Mouse (Mus musculus): ENCODE measurements around the gene Cnfn.

The Cnfn gene

DNA sequence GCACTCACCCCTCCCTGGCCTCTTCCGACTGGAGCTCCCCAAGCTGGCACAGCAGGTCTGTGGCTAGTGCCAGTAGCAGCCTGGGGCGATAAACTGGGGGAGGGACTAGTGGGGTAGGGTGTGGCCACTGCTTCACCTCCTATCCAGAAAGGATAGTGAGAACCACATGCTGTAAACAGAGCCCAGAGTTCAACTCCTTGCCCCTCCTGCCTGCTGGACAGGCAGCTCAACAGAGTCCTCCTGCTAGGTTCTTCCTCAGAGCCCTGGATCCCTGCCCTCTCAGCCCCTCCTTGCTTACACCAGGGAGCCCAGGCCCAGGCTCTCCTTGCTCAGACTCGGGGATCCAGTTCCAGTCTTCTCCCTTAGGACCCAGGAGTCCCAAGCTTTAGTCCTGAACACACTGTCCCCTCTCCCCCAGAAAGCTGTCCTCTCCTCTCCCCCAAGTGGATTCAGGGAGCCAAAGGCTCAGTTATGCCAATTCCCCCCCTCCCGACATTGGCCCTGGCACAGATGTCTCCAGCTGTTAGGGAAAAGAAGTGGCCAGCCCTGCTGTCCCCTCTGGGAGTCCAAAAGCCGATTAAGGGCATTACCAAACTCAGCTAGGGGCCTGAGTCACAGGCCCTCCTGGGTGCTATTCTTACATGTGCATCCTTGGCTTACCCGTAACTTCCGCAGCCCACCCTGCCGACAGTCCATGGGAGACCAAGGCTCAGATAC, 20.7 kb upstream of the Cnfn start:
- peak; percentile 64 for DNase-seq (ENCODE audit: low spot score)

DNA sequence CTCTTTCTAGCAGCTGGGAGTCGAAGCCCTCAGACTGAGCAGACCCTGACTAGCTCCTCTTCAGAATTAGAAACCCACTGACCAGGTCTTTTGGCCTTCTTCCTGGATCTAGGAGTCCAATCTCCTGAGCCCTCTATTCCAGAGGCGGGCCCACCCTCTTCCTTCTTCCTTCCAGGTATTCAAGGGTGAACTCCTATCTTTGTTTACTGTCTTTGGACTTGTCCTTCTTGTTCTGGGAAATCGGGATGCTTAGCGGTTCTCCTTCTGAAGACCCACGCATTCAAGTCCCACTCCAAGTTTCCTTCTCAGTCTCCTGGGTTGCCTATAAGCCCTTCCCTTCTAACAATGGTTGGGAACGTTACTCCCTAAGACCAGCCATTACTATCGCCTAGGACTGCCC, 19.4 kb upstream of the Cnfn start:
- DNase-seq (ENCODE audit: low spot score): no peak

DNA sequence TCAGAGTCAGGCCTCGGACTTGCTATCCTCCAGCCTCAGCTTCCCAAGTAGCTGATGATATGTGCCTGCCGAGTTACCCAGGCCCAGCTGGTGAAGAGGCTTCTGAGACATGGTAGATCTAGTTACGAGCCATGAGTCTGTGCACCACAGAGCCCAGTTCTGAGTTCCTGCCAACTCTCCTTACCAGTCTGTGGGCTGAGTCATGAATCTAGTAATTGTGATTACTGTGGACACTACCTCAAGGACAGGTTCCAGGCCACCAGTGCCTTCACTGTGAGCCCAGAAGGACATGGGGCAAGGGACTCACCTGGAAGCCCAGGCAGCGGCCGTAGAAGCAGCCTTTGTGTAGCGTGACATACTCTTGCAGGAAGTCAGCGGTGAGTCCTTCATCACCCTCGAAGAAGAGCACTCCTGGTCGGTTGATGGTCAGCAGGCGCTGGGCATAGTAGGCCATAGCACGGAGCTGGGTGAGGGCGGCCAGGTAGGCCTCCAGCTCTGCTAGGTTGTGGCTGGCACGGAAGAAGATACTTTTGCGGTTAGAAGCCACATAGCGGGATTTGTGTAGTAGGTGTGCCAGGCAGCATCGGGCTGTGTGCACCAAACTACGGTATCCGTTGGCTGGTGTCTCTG, 18.4 kb upstream of the Cnfn start:
- DNase-seq (ENCODE audit: low spot score): no peak

DNA sequence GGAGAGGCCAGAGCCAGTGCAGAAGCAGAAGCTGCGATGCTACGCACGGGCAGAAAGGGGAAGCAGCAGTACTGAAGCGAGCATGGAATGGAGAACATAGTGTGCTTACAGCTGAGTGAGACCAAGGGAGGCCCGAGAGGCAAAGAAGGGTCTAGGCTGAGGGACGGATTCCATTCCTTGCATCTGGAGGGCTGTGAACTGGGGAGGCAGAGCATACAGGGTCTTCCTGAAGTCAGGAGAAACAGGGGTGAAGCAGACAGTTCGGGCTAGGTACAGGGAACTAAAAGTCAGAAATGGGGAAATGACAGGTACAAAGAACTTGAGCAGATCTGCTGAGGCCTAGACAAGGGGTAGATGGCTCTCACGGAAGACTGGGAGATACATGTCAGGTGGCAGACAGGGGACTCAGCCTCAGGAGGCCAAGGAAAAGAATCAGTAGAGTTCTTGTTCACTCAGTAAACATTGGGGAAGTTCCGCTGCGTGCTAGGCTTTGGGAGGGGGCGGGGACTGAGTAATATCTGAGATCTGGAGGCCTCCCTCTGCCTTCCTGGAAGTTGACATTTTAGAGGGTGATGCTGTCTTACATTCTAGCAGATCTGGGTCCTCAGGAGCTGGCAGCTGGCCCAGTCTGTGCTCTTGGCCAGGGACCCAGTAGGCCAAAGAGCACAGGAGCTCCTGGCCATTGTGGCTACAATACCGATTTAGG, 16.5 kb upstream of the Cnfn start:
- peak; percentile 57 for DNase-seq (ENCODE audit: low spot score)

DNA sequence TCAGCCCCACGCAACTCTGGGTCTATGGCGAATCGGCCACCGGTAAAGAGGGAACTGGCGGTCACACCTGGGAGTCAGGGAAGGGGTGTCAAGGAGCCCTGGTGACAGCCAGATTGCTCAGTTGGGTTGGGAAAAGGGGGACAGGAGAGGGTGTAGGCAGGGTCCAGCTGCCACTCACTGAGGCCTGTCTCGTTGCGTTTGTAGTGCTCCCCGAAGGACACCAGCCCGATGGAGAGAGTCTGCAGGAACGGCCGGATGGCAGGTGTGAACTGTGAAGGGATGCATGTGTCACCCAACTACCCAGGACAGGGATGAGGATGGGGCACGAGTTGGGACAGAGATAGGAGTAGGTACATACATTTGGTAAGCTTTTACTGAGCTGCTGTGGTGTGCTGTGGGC, 15.7 kb upstream of the Cnfn start:
- no peak for DNase-seq (ENCODE audit: low spot score)

DNA sequence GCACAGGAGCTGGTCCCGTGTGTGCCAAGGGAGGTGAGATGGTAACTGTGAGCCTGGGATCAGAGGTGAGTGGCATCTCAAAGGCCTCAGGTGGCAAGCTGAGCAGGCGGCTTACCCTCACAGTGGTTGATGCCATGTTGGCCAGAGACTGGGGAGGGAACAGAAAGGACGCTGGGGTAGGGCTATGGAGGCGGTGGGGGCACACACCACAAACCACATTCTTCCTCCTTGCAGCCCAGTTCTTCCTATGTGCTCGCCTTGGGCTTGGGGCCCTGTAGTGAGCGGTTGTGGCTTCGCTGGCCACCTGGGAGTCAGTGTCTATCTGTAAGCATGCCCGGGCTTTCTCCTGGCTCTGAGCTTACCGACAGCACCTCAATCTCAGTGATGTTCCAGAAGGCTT, 15.3 kb upstream of the Cnfn start:
- no peak for DNase-seq (ENCODE audit: low spot score)

DNA sequence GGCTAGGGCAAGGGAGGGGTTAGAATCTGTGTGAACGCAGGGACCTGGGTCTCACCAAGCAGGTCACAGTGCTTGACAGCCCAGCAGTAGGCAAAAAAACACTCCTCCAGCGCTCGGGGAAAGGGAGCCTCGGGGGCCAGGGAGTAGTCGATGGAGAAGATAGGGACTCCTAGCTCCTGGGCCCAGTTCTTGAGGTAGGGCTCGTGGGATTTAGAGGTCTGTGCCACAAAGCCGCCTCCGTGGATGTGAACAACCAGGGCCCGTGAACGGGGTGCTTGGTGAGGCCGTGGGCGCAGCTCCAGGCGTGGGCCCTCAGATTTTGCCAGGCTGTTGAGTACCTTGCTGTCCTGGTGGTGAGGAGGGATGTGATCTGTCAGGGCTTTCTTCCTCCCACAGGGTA, 14.8 kb upstream of the Cnfn start:
- no peak for DNase-seq (ENCODE audit: low spot score)

DNA sequence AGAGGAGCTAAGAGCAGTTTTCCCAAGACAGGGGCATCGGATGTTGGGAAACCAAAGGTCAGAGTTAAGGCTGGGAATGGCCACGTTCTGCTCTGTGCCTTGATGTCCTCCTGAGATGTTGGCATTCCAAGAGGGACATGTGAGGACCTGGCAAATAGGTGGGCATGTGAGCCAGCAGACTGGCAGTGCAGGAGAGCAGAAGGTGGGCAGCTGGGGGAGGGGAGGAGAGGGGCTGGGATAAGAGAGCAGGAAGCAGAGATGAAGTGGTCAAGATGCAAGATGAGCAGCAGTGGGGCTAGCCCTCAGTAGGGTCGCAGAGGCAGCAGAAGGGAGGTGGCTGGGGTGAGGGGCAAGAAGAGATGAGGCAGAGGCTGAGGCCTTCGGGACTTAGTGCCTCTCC, 14.4 kb upstream of the Cnfn start:
- no peak for DNase-seq (ENCODE audit: low spot score)

DNA sequence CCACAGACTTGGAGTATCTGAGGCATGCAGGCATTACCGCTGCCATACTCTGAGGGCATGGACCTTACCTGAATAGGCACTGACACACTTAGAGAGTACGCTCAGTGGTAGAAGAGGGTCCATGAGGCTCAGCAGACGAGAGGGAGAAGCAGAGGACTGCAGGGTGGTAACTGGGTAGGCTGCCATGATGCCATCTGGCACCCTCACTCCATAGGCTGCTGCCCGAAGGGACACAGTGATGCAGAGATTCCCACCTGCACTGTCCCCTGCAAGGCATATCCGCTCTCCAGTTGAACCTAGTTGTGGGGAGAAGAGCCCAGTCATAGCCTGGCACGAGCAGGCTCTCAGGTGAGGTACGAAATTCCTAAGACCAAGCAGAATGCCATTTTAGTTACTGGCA, 13.9 kb upstream of the Cnfn start:
- DNase-seq (ENCODE audit: low spot score): no peak

DNA sequence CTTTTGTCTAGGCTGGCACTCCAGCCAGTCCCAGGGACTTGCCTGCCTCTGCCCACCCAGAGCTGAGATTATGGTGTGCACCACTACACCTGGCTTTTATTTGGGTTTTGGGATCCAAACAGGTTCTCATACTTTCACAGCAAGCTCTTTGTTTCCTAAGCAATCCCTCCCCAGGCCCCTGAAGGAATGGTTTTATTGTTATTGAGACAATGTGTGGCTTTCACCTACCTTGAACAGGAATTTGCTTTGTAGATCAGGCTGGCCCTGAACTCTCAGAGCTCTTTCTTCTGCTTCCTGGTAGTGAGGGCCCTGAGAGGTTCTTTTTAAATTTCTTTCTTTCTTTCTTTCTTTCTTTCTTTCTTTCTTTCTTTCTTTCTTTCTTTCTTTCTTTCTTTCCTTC, 13.0 kb upstream of the Cnfn start:
- DNase-seq (ENCODE audit: low spot score): no peak

DNA sequence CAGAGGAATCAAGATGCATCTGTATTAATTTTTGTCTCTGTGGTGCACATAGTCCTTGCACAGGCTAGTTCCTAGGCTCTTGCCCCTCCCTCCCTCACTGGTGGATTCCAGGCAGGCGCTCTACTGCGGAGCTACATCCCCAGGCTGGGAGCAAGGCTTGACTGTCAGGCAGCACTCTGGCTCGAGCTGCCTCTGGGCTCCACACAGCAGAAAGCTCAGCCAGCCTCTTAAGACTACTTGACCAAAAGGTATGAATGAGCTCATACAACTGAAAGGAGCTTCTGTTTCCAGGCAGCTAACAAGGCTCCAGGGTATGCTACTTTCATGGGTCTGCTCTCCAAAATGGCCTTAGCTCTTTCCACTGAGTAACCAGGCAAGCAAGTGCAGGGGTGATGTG, 11.8 kb upstream of the Cnfn start:
- no peak for DNase-seq (ENCODE audit: low spot score)

DNA sequence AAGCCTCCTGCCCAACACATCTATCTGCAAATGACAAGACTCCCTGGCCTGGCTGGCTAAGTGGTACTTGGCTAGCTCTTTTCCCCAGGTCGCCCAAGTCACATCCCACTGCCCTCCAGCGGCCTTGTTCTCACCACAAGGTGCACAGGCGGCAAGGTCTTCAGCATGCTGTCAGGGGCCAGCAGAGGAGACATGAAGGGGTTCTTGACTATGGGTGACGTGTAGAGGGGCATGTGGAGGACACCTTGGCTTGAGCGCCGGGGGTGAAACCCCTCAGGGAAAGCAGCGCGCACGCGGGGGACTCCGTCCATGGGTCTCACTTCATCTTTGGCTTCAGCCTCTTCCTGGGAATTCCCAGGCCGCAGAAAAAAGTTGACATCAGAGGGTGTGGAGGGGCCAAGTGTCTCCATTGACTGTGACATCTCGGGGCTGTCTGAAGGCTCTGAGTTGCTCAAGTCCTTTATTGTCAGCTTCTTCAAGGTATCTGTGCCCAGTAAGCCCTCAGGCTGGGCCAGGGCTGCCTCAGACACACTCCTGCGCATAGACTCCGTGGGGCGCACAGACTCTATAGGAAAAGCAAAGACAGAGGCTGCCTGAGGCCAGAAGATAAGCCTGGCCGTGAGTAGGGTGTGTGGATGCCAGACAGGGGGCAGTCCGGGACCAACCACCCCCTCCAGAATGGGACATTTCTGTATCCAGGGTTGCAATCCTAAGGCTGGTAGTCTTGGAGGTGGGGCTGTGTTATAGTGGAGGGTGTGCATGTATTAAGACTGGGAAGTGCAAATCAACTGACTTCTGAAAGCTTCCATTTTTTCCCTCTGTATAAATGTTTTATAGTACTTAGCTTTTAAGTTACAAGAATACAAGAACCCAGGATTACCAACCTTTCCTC, 11.1 kb upstream of the Cnfn start:
- DNase-seq (ENCODE audit: low spot score): no peak

DNA sequence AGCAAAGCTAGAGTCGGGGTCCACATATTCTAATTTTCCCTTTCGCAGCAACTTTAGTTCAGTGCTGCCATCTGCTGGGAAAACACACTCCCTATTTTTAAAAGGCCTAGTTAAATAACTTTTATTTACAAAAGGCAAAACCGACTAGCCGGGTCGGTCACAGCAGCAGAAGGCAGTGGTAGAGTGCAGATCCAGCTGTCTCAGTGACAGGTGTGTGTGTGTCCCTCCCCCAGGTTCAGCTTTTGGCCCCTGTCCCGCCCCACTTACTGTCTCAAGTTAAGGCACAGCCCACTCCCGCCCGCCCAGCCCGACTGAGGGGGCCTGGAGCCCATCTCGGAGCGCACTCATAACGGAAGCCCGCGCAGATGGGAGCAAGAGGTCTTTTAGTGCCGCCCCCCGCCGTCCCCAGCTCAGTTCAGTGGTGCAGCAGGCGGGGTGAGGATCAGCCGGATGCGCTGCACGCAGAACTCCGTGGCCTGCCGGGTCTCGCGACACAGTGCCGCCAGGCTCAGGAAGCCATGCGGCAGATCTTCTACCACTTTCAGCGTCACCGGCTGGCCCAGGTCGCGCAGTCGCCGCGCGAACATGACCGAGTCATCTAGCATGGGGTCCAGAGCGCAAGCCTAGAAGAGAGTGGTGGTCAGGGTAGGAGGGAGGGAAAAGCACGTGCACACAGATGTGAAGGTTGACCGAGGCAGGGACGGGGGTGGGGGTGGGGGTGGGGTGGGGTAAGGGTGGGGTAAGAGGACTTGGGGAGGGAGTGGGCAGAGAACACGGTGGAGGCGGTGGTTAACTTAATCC, 10.2 kb upstream of the Cnfn start:
- no peak for DNase-seq (ENCODE audit: low spot score)

DNA sequence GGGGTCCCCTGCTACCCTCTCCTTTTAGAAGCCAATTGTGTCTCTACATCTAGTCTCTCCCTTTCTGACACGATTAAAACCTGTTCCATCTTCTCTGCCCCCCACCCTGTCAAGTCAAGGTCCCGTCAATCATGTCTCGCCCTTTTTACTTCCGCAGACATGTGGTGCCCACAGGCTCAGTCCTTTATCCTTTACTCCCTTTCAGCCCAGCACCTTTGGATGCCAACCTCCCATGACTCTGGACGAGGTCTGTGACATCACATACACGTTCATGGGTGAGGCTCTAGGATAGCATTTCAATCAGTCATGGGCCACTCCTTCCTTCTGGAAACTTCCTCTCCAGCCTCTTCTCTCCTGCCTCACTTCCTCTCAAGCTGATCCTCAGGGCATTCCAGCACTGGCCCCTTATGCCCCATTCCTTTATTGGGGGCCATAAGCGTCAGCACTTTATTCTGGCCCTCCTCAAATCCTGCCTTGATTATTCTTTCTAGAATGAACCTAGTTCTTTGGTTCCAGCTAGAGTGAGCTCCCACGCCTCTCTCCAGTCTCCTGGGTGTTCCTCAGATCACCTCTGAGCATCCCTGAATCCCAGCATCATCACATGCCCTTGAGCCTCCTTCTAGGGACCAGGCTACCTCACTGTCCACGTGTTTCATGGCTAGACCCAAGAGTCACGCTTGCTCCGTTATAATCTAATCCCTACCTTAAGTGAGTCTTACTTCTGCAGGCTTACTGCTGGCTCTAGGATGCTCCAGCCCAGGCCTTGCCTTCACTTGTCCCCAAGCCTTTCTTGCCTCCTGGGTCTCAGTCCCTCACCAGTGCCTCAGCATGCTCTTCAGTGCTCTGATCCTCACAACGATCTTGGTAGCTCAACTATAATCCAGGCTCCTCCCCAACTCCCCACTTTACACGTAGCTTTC, 8.9 kb upstream of the Cnfn start:
- no peak for DNase-seq (ENCODE audit: low spot score)

DNA sequence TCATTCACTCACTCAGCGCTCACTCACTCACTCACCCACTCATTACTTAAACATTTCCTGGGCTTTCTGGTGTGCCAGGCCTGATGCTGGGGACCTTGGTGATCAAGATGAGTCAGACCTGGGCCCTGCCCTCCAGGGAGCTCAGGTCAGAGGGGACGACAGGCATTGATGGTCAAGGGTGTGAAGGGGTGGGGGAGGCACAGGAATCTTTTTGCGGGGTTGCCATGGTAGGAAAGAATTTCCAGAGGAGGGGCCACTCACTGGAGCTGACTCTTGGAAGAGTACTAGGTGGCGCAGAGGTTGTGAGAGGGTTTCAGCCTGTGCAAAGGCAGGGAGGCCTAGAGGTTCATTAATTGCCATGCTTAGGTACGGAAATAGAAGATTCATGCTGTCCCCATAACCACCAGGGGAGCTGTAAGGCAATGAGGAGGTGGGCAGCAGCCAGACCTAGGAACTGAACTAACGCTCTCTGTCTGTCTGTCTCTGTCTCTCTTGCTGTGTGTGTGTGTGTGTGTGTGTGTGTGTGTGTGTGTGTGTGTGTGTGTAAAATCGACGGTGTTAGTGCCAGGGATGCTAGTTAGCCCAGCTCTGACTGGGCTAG, 7.7 kb upstream of the Cnfn start:
- DNase-seq (ENCODE audit: low spot score): no peak

DNA sequence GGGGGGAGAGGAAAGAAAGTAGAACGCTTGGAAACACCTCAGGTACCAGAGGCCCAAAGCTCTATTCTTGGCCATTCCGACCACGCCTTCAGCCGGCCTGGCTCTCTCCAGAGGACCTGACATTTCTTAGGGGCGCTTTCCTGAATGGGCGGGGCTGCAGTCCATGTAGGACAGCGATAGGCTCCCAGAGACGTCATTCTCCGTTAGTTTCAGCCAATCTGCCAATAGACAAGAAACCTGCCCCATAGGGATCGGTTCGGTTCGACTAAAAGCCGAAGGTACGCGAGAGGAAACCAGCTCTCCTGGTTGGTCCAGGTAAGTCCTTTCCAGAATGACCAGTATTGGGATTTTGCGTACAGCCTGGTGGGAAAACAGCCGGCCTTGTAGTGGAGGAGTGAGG, 7.0 kb upstream of the Cnfn start:
- DNase-seq (ENCODE audit: low spot score): peak; percentile 79

DNA sequence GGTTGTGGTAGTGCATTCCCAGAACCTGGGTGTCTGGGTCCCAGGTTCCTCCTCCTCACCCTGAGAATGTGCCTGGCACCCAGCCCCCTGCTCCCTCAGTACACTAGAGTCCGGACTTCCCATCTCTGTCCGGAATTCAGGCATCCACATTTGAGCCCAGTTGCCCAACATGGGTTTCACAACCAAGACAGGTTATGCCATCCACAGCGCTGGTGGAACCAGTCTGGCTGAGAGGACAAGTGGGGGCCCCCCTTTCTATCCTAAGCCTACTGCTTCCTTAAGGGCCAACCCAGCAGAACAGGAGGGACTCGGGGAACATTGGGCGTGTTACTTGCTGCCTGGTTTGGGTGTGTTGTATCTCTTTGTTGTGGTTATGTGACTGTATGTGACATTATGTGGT, 2.9 kb upstream of the Cnfn start:
- no peak for DNase-seq (ENCODE audit: low spot score)

DNA sequence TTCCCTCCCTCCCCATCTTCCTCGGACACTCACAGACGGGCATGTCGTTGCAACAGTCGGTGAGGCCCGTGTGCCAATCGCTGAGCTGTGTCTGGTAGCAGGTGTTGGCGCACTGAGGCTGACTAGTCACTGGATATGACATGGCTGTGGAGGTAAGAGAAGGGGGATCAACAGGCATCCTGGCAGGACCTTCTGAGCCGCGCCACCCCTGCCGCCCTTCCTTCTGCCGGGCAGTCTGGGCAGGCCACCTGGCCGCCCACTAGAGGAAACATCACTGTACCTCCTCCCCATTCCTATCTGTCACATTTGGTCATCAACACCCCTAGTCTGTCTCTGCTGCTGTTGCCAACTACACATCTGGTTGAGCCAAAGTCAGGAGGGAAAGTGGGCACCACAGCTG, 1.2 kb downstream of the Cnfn start:
- DNase-seq (ENCODE audit: low spot score): no peak

DNA sequence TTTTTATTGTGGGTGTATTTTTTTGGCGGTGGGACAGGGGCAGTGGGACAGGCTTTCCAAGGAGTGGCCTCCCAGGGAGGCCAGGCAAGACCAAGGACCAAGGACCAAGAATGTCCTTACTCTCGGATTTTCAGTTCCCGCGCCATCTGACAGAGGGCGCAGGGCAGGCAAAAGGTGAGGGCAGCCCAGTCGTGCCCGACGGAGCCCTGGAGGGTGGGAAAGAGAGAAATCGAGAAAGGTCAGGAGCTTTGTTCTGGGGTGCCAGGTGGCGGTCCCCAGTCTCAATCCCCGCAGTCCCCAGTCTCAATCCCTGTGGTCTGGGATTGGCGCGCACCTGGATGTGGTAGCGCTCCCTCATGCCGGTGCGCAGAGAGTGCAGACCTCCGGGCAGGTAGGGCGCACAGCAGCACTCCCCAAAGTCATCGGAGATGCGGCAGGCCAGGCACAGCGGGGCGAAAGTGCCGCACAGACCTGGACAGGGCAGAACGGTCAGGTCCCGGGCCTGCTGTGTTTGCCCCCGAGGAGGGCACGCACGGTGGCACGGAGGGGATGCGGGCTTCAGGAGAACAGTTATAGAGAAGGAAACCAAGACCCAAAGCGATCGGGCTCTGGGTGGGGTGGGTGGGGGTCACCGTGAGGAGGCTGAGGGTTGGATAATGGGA, 1.8 kb downstream of the Cnfn start:
- DNase-seq (ENCODE audit: low spot score): no peak

Data from testis, postnatal 14 days (tissue).